9 mouse cellular contexts compared by ENCODE assay signal in the genomic region with DNA sequence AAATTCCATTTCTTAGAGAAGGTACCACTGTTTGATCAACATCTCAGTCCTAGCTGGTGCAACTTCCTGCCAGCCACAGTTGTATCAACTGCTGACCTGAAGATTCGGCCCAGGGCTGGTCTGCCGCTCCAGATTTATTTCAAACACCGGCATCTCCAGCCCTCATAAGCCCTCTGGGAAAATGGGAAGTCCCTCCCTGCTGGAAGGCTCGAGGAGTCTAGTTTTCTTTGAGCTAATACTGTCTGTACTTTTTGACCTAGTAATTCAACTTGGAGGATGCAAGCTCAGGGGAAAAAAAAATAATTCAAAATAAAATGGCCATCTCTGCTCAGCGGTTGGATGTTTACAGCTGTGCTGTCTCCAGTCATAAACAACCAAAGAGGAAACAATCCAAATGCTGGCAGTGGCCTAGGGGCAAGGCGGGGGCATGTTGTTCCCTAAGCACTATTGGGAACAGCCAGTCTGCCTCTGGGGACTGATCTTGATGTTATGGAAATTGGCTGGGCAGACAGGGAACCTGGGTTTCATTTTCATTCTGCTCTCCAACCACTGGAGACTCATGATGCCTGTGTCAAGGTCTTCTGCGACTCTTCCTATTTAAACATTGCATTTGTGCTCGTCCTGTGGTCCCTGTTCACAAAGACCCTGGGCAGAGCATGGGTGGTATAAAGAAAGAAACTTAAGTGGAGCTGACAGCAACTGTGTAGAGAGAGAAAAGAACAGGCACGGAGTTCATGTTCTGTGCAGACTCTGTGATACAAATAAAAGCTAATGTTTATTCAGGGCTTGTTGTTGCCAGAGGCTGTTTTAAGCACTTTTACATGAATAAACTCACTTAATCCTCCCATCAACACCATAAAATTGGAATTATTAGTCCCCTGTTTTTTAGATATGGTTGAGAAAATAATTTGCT.
A peak's percentile ranks its signal among the peaks of the same experiment; 100 is the strongest.
DNase-seq lines count a peak whose midpoint lies in the region; ATAC-seq and TF ChIP-seq lines count a peak whose summit lies in the region.
"Had no signal": no experiment of that assay in that cellular context is flagged by ENCODE, and none has a peak within 500 bp of the region (broad histone marks: within the 10 kb centered on the region; RNA-seq: fewer than 3 reads in every experiment).

No protein-coding gene starts in this region.

- no peak overlapping the region for H3K27ac ChIP-seq in midbrain, embryonic 13.5 days
- no peak overlapping the region for H3K27ac ChIP-seq in midbrain, embryonic 11.5 days (ENCODE audit: low read depth, low read length)
- no peak overlapping the region for H3K27ac ChIP-seq in forebrain, postnatal 0 days (ENCODE audit: low read depth, low read length)
- no peak overlapping the region for H3K27ac ChIP-seq in neural tube, embryonic 15.5 days (replicated peaks)
- H3K27ac ChIP-seq: liver, embryonic 12.5 days had no signal

- WGBS in midbrain, embryonic 13.5 days, result 54% methylated on average over 9 of the region's 9 CpGs
- WGBS in midbrain, embryonic 11.5 days, result 72% methylated on average over 9 of the region's 9 CpGs
- 61% methylated on average over 9 of the region's 9 CpGs for WGBS in forebrain, postnatal 0 days
- WGBS in neural tube, embryonic 15.5 days, result 48% methylated on average over 9 of the region's 9 CpGs

- no peak overlapping the region for H3K4me3 ChIP-seq in midbrain, embryonic 13.5 days (replicated peaks)
- H3K4me3 ChIP-seq in midbrain, embryonic 11.5 days (ENCODE audit: low read depth, low read length), result no peak overlapping the region
- H3K4me3 ChIP-seq in forebrain, postnatal 0 days (ENCODE audit: low read depth, low read length), result no peak overlapping the region
- no peak overlapping the region for H3K4me3 ChIP-seq in neural tube, embryonic 15.5 days (replicated peaks)
- H3K4me3 ChIP-seq: liver, embryonic 12.5 days had no signal

- H3K9me3 ChIP-seq in midbrain, embryonic 13.5 days, result no peaks in the 10 kb centered on the region
- H3K9me3 ChIP-seq in midbrain, embryonic 11.5 days (ENCODE audit: control insufficient read depth, low read length), result no peaks in the 10 kb centered on the region
- no peaks in the 10 kb centered on the region for H3K9me3 ChIP-seq in forebrain, postnatal 0 days (ENCODE audit: low read length)
- H3K9me3 ChIP-seq in neural tube, embryonic 15.5 days (replicated peaks), result no peaks in the 10 kb centered on the region
- H3K9me3 ChIP-seq: liver, embryonic 12.5 days had no signal

- 0 out of 2 replicates have a peak, but pooled peaks have one; percentile 17 for ATAC-seq in midbrain, embryonic 13.5 days
- no peak for ATAC-seq in midbrain, embryonic 11.5 days (ENCODE audit: low FRiP score)
- ATAC-seq in forebrain, postnatal 0 days, result no peak
- ATAC-seq in neural tube, embryonic 15.5 days (ENCODE audit: low FRiP score), result no peak
- ATAC-seq: liver, embryonic 12.5 days had no signal

- H3K36me3 ChIP-seq in midbrain, embryonic 13.5 days, result no peaks in the 10 kb centered on the region
- H3K36me3 ChIP-seq in midbrain, embryonic 11.5 days (ENCODE audit: control insufficient read depth, insufficient read depth, low read length), result no peaks in the 10 kb centered on the region
- H3K36me3 ChIP-seq in forebrain, postnatal 0 days (ENCODE audit: insufficient read depth), result no peaks in the 10 kb centered on the region
- H3K36me3 ChIP-seq in neural tube, embryonic 15.5 days, result no peaks in the 10 kb centered on the region
- H3K36me3 ChIP-seq: liver, embryonic 12.5 days had no signal

- no peak for DNase-seq in midbrain, embryonic 11.5 days (ENCODE audit: low spot score, missing footprints)
- DNase-seq in gastrocnemius, postnatal 25 days, result peak; percentile 64
- peak; percentile 34 to 47 for DNase-seq in kidney, postnatal 4 days
- DNase-seq in retina, postnatal 1 day, result peak; percentile 36
- DNase-seq in forebrain, postnatal 0 days, result no peak
- DNase-seq in cerebellum, adult 9-10 months, result no peak

- no peaks in the 10 kb centered on the region for H3K27me3 ChIP-seq in midbrain, embryonic 13.5 days
- H3K27me3 ChIP-seq in midbrain, embryonic 11.5 days (ENCODE audit: control insufficient read depth, insufficient read depth, low read length), result no peaks in the 10 kb centered on the region
- no peaks in the 10 kb centered on the region for H3K27me3 ChIP-seq in forebrain, postnatal 0 days (ENCODE audit: insufficient read depth, low read length)
- H3K27me3 ChIP-seq in neural tube, embryonic 15.5 days (replicated peaks), result no peaks in the 10 kb centered on the region
- H3K27me3 ChIP-seq: liver, embryonic 12.5 days had no signal

- H3K4me1 ChIP-seq in midbrain, embryonic 13.5 days (replicated peaks), result peaks cover 4% of the 10 kb centered on the region; the same call in 1 of the 2 replicates
- H3K4me1 ChIP-seq in midbrain, embryonic 11.5 days (ENCODE audit: control insufficient read depth, insufficient read depth, low read length), result no peaks in the 10 kb centered on the region
- no peaks in the 10 kb centered on the region for H3K4me1 ChIP-seq in forebrain, postnatal 0 days (ENCODE audit: insufficient read depth)
- 0 out of 2 replicates have a peak, but pooled peaks cover 7% of the 10 kb centered on the region for H3K4me1 ChIP-seq in neural tube, embryonic 15.5 days
- H3K4me1 ChIP-seq: liver, embryonic 12.5 days had no signal

- TF ChIP-seq CTCF in forebrain, postnatal 0 days (IDR thresholded peaks at IDR 0.05; ENCODE audit: low read depth), result no peak

- no peak overlapping the region for H3K4me2 ChIP-seq in midbrain, embryonic 13.5 days (replicated peaks)
- H3K4me2 ChIP-seq in midbrain, embryonic 11.5 days, result no peak overlapping the region
- no peak overlapping the region for H3K4me2 ChIP-seq in forebrain, postnatal 0 days (ENCODE audit: low read depth)
- no peak overlapping the region for H3K4me2 ChIP-seq in neural tube, embryonic 15.5 days
- H3K4me2 ChIP-seq: liver, embryonic 12.5 days had no signal

- H3K9ac ChIP-seq in midbrain, embryonic 13.5 days (replicated peaks), result no peak overlapping the region
- no peak overlapping the region for H3K9ac ChIP-seq in midbrain, embryonic 11.5 days (ENCODE audit: low read length)
- H3K9ac ChIP-seq in forebrain, postnatal 0 days, result no peak overlapping the region
- H3K9ac ChIP-seq in neural tube, embryonic 15.5 days (replicated peaks), result no peak overlapping the region
- H3K9ac ChIP-seq: liver, embryonic 12.5 days had no signal

Comparison
In these comparisons a context has a peak if more than half of its experiments do, and no peak if none do; other contexts are left out.
1. DNase-seq: peak in gastrocnemius, postnatal 25 days (single experiment), kidney, postnatal 4 days (2 of 2) and retina, postnatal 1 day (single experiment); none in midbrain, embryonic 11.5 days (single experiment), forebrain, postnatal 0 days (single experiment) and cerebellum, adult 9-10 months (single experiment).